Mouse (Mus musculus) heart, embryonic 13.5 days (tissue): ENCODE measurements around the gene Gar1. TPM values are rescaled to one million over a fixed set of nuclear protein-coding genes. Genes with fewer than 3 reads are reported as not detected.
A peak's percentile ranks its signal among the peaks of the same experiment; 100 is the strongest.

Experiments
- ATAC-seq: fragments of 200-750 bp; cut with Nextera tagmentation; 2 replicates; pipeline ENCODE4 v1.8.0; 2017; ENCODE audit warnings: moderate TSS enrichment; ENCODE audit not compliant: insufficient number of reproducible peaks, low FRiP score, low TSS enrichment; ENCODE audit errors: extremely low read depth
- H3K27ac ChIP-seq: fragments of 300-500 bp; sonication (generic); replicated peaks from 2 replicates; pipeline ENCODE4 v1.5.1; 2015; ENCODE audit warnings: moderate library complexity, mild to moderate bottlenecking, inconsistent platforms
- H3K27me3 ChIP-seq: fragments of 300-500 bp; sonication (generic); replicated peaks from 2 replicates; pipeline ENCODE4 v1.6.1; 2015; ENCODE audit warnings: mild to moderate bottlenecking, inconsistent platforms
- H3K36me3 ChIP-seq: fragments of 300-500 bp; sonication (generic); 2 replicates; pipeline ENCODE4 v1.6.1; 2015; ENCODE audit warnings: mild to moderate bottlenecking, inconsistent platforms
- H3K4me1 ChIP-seq: fragments of 300-500 bp; sonication (generic); 2 replicates; pipeline ENCODE4 v1.6.1; 2015; ENCODE audit warnings: inconsistent platforms
- H3K4me2 ChIP-seq: fragments of 300-500 bp; sonication (generic); 2 replicates; pipeline ENCODE4 v1.6.1; 2015; ENCODE audit warnings: inconsistent platforms, mild to moderate bottlenecking, moderate library complexity
- H3K4me3 ChIP-seq: fragments of 300-500 bp; sonication (generic); 2 replicates; pipeline ENCODE4 v1.5.1; 2015; ENCODE audit warnings: moderate library complexity, mild to moderate bottlenecking, inconsistent platforms
- H3K9ac ChIP-seq: fragments of 300-500 bp; sonication (generic); 2 replicates; pipeline ENCODE4 v1.6.1; 2015; ENCODE audit warnings: inconsistent platforms, mild to moderate bottlenecking, moderate library complexity
- H3K9me3 ChIP-seq: fragments of 300-500 bp; sonication (generic); 2 replicates; pipeline ENCODE4 v1.6.1; 2016; ENCODE audit warnings: inconsistent platforms
- WGBS: fragments of 180-500 bp; shearing (Covaris S2); methylation state at CpG from one replicate; pipeline ENCODE4 v1.1.7; 2015; ENCODE audit warnings: mixed read lengths; 5-methylcytosine and 5-hydroxymethylcytosine counted together
- polyA plus RNA-seq: library from polyadenylated mRNA; unstranded; fragments of >200 nt; fragmentation: Nextera tagmentation; extraction: Ambion mirVana; gene quantifications from 2 replicates; pipeline ENCODE4 v1.2.1, GENCODE M21; 2015

Gene Gar1
- 40.7 and 41.5 TPM in 2 replicates for polyA plus RNA-seq

GRCm38 (mm10) chr3:129831035-129831568 lies at the start of gene Gar1:
Gene Gar1, minus strand, starts transcription at chr3:129831396.
- under 1% methylated on average over 60 of the region's 60 CpGs for WGBS
- Histone ChIP-seq H3K4me1 (peaks cover 32% of the 10 kb centered on the region), H3K4me3 (peak within 1 kb of the TSS; percentile 98), H3K27me3 (no peaks in the 10 kb centered on the region), H3K36me3 (peaks cover 22% of the 10 kb centered on the region), H3K27ac (peak within 1 kb of the TSS; percentile 86), H3K9ac (peak within 1 kb of the TSS; percentile 91), H3K9me3 (no peaks in the 10 kb centered on the region), H3K4me2 (peak within 1 kb of the TSS; percentile 83)
- ATAC-seq, result peak; percentile 78

GRCm38 (mm10) chr3:129879913-129880312 lies 48.7 kb upstream of the Gar1 start:
- H3K27me3 ChIP-seq, result 0 out of 2 replicates have a peak, but pooled peaks cover 10% of the 10 kb centered on the region
- ATAC-seq, result no peak
- H3K27ac ChIP-seq, result no peak overlapping the region
- H3K4me3 ChIP-seq, result peak overlapping the region; percentile 76
- H3K9ac ChIP-seq, result peak overlapping the region; percentile 89; the same call in 1 of the 2 replicates
- H3K4me2 ChIP-seq, result peak overlapping the region; percentile 87
- peaks cover 23% of the 10 kb centered on the region for H3K4me1 ChIP-seq
- H3K9me3 ChIP-seq, result no peaks in the 10 kb centered on the region
- no peaks in the 10 kb centered on the region for H3K36me3 ChIP-seq
- WGBS, result 84% methylated on average over 2 of the region's 2 CpGs

GRCm38 (mm10) chr3:129879131-129879757 lies 48.0 kb upstream of the Gar1 start:
- Histone ChIP-seq H3K27ac (peak overlapping the region; percentile 83), H3K4me3 (peak overlapping the region; percentile 76), H3K4me2 (peak overlapping the region; percentile 87), H3K27me3 (0 out of 2 replicates have a peak, but pooled peaks cover 10% of the 10 kb centered on the region), H3K9ac (peak overlapping the region; percentile 89), H3K4me1 (peaks cover 22% of the 10 kb centered on the region), H3K9me3 (no peaks in the 10 kb centered on the region), H3K36me3 (no peaks in the 10 kb centered on the region)
- 1% methylated on average over 25 of the region's 25 CpGs for WGBS
- no peak for ATAC-seq

GRCm38 (mm10) chr3:129878405-129879021 lies 47.3 kb upstream of the Gar1 start, which contains the start of gene Pla2g12a:
Gene Pla2g12a, plus strand, starts transcription at chr3:129878606.
- WGBS, result under 1% methylated on average over 62 of the region's 66 CpGs
- Histone ChIP-seq H3K27ac (peak within 1 kb of the TSS; percentile 83), H3K4me1 (peaks cover 22% of the 10 kb centered on the region), H3K4me2 (peak within 1 kb of the TSS; percentile 87), H3K9ac (peak within 1 kb of the TSS; percentile 89), H3K27me3 (0 out of 2 replicates have a peak, but pooled peaks cover 10% of the 10 kb centered on the region), H3K36me3 (no peaks in the 10 kb centered on the region), H3K4me3 (peak within 1 kb of the TSS; percentile 76), H3K9me3 (no peaks in the 10 kb centered on the region)
- ATAC-seq, result peak; percentile 74

GRCm38 (mm10) chr3:129877327-129877726 lies 46.1 kb upstream of the Gar1 start:
- H3K4me3 ChIP-seq, result no peak overlapping the region
- H3K9me3 ChIP-seq, result no peaks in the 10 kb centered on the region
- 0 out of 2 replicates have a peak, but pooled peaks cover 10% of the 10 kb centered on the region for H3K27me3 ChIP-seq
- H3K9ac ChIP-seq, result no peak overlapping the region
- 88% methylated on average over 10 of the region's 10 CpGs for WGBS
- H3K4me1 ChIP-seq, result peaks cover 21% of the 10 kb centered on the region
- no peak overlapping the region for H3K4me2 ChIP-seq
- no peak overlapping the region for H3K27ac ChIP-seq
- no peak for ATAC-seq
- H3K36me3 ChIP-seq, result no peaks in the 10 kb centered on the region

GRCm38 (mm10) chr3:129863698-129864097 lies 32.5 kb upstream of the Gar1 start:
- Histone ChIP-seq H3K36me3 (no peaks in the 10 kb centered on the region), H3K9me3 (peaks cover 8% of the 10 kb centered on the region), H3K4me2 (no peak overlapping the region), H3K4me3 (no peak overlapping the region), H3K9ac (no peak overlapping the region), H3K27me3 (no peaks in the 10 kb centered on the region), H3K4me1 (no peaks in the 10 kb centered on the region), H3K27ac (no peak overlapping the region)
- WGBS, result 43% methylated on average over 14 of the region's 14 CpGs
- ATAC-seq, result no peak

- H3K4me1 ChIP-seq, result no peaks in the 10 kb centered on the region
- no peaks in the 10 kb centered on the region for H3K27me3 ChIP-seq
- no peak overlapping the region for H3K27ac ChIP-seq
- peaks cover 19% of the 10 kb centered on the region for H3K9me3 ChIP-seq
- 53% methylated on average over 2 of the region's 2 CpGs for WGBS
- no peak for ATAC-seq
- H3K4me3 ChIP-seq, result no peak overlapping the region
- no peaks in the 10 kb centered on the region for H3K36me3 ChIP-seq
- no peak overlapping the region for H3K4me2 ChIP-seq
- H3K9ac ChIP-seq, result no peak overlapping the region
Observed at GRCm38 (mm10) chr3:129862592-129862991, 31.4 kb upstream of the Gar1 start.

GRCm38 (mm10) chr3:129846846-129847245 lies 15.7 kb upstream of the Gar1 start:
- Histone ChIP-seq H3K9ac (no peak overlapping the region), H3K9me3 (no peaks in the 10 kb centered on the region), H3K4me1 (no peaks in the 10 kb centered on the region), H3K27me3 (no peaks in the 10 kb centered on the region), H3K36me3 (no peaks in the 10 kb centered on the region), H3K4me3 (no peak overlapping the region), H3K4me2 (no peak overlapping the region), H3K27ac (no peak overlapping the region)
- no peak for ATAC-seq
- 76% methylated on average over 7 of the region's 7 CpGs for WGBS

- Histone ChIP-seq H3K4me1 (no peaks in the 10 kb centered on the region), H3K36me3 (no peaks in the 10 kb centered on the region), H3K9me3 (no peaks in the 10 kb centered on the region), H3K27ac (no peak overlapping the region), H3K4me2 (no peak overlapping the region), H3K4me3 (no peak overlapping the region), H3K9ac (no peak overlapping the region), H3K27me3 (no peaks in the 10 kb centered on the region)
- no peak for ATAC-seq
- 74% methylated on average over 2 of the region's 2 CpGs for WGBS
Observed at GRCm38 (mm10) chr3:129845868-129846267, 14.7 kb upstream of the Gar1 start.

- WGBS, result 35% methylated on average over 7 of the region's 7 CpGs
- Histone ChIP-seq H3K9ac (no peak overlapping the region), H3K4me3 (no peak overlapping the region), H3K27ac (no peak overlapping the region), H3K36me3 (no peaks in the 10 kb centered on the region), H3K9me3 (no peaks in the 10 kb centered on the region), H3K4me2 (no peak overlapping the region), H3K4me1 (peaks cover 14% of the 10 kb centered on the region), H3K27me3 (no peaks in the 10 kb centered on the region)
- no peak for ATAC-seq
Observed at GRCm38 (mm10) chr3:129838017-129838416, 6.8 kb upstream of the Gar1 start.

- ATAC-seq, result no peak
- no peaks in the 10 kb centered on the region for H3K27me3 ChIP-seq
- 68% methylated on average over 6 of the region's 6 CpGs for WGBS
- H3K27ac ChIP-seq, result no peak overlapping the region
- H3K9me3 ChIP-seq, result no peaks in the 10 kb centered on the region
- H3K4me2 ChIP-seq, result no peak overlapping the region
- H3K4me1 ChIP-seq, result peaks cover 14% of the 10 kb centered on the region
- no peak overlapping the region for H3K4me3 ChIP-seq
- H3K9ac ChIP-seq, result no peak overlapping the region
- H3K36me3 ChIP-seq, result no peaks in the 10 kb centered on the region
Observed at GRCm38 (mm10) chr3:129836965-129837364, 5.8 kb upstream of the Gar1 start.
